Mouse (Mus musculus) fat pad, adult 2 months (tissue): ENCODE measurements around the gene Etv6.

Experiments
- DNase-seq: peaks from one replicate; pipeline ENCODE4 v3.0.0-alpha.2; 2011; ENCODE audit warnings: low read depth, low spot score; ENCODE audit errors: extremely low read depth

Etv6 gene

DNA sequence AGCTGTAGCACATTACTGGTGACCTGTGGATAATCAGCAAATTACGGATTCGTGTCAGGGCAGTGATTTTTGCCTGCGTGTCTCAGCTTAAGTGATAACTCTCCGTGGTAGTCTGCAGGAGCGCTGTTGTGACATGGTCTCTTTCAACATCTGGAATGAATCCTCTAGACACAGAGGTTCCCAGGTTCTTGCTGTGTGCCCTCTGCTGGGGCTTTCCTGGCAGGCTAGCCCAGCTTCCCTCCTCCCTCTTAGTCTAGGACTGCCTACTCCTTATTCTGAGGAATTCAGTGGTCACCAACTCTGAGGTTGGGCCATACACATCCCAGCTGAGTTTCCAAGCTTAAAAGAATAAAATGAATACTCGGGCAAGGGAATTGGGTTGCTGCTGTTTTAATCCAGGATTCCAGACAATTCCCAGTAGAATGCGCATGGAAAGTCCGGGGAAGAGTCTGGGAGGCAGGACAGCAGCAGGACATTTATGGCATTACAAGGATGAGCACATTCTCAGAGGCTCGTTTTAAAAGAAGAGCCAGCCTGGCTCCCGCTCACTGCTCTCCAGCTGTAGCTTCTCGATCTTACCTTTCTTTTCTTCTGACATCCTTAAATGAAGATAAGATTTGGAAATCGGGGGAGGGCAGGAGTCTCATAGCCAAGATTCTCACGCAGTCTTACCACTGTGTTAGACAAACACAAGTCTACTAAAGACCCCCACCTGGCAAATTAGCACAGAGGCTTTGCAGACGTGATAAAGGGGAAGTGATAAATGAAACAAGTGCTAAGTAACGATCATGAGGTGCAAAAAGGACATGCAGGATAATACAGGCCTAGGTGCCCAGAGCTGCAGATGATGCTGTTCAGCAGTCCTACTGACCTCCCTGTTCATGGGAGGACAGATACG lies 105.5 kb downstream of the Etv6 start:
- DNase-seq, result no peak

DNA sequence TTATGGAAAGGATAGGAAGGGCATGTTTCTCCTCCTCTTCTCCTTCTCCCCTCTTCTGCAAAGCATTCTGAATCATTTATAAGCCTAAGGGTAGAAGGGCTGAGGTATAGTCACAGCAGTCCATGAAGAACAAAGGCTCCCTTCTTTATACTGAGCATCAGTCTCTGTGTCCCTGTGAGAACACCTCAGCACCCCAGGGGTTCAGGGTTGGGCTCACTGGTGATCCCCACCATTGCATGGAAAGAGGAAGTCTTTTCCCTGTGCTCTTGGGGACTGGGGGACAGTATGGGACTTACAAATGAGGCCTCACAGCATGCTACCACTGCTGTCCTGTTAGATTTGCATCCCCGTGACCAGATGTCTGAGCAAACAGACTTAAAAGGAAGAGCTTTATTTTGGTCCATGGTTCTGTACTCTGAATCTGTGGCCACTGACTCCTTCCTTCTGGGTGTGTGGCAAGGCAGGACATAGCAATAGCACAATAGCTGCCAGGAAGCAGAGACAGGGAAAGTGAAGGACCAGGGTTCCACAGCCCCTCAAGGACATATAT lies 106.2 kb downstream of the Etv6 start:
- DNase-seq, result no peak

DNA sequence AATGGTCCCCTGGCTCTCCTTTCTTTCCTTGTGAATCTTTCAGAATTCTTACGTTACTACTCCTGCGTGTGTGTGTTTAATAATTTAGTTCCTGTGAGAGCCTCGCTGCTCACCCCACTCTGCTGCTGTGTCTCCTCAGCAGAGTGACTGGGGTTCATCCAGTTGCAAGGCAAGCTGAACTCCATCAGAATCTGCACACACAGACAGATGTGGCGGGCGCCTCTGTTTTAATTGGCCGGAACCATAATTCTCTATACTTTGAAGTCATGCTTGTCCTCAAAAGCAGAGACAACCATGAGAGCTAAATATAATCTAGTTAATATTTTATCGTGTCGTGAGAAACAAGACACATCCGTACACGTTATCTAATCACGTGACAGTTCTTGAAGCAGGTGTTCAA lies 107.2 kb downstream of the Etv6 start:
- DNase-seq, result no peak

DNA sequence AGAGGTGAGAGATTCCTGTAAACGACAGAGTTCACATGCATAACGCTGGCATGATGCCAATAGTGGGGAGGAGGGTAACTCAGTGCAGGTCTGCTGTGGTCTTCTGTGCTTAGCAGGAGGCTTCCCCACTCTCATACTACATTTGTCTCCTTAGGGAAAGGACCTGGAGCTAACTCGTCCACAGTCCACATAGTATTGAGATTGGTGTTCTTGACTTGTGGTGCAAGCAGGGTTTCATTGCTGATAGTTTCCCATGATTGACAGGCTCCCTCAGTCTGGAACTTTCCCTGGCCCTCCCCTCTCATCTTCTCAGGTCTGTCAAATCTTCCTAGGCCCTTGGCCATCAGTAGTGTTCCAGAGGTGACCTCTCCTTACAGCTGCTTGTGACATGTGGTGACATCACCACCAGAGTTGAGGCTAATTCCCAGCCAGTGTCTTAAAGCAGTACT lies 108.2 kb downstream of the Etv6 start:
- DNase-seq, result no peak

DNA sequence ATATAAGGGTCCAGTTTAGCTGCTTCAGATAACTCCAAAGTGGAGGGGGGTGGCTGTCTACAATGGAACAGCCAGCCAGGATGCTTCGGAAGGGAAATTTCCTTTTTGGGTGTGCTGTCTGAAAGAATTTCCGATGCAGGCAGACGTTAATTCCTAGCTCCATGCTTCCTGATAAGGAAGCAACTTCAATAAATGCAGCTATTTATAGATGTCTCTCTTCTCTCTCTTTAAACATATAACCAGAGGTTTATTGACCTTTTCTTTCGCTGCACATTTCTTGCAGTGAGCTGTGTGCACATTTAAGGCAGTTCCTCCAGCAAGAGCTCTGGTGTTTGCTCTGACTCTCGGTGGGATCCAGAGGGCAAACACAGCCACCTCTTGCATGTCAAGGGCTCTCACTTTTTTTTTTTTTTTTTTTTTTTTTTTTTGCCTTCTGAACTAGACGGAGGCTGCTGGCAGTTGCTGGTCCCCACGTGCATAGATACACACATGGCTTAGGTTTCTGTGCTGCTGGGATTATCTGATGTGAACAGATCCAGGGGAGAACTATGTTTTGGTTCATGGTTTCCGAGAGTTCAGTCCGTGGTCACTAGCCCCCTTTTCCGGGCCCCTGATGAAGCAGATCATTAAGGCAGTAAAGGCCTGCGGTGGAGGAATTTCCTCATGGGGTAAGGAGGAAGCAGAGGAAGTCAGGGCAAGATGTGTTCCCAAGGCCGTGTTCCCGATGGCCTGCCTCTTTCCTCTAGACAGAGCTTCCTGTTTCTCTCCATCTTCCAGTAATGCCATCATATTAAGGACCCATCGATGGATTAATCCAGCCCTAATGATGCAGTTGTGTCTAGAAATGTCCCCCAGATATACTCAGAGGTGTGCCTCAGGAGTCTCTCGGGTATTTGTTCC lies 109.0 kb downstream of the Etv6 start:
- no peak for DNase-seq

DNA sequence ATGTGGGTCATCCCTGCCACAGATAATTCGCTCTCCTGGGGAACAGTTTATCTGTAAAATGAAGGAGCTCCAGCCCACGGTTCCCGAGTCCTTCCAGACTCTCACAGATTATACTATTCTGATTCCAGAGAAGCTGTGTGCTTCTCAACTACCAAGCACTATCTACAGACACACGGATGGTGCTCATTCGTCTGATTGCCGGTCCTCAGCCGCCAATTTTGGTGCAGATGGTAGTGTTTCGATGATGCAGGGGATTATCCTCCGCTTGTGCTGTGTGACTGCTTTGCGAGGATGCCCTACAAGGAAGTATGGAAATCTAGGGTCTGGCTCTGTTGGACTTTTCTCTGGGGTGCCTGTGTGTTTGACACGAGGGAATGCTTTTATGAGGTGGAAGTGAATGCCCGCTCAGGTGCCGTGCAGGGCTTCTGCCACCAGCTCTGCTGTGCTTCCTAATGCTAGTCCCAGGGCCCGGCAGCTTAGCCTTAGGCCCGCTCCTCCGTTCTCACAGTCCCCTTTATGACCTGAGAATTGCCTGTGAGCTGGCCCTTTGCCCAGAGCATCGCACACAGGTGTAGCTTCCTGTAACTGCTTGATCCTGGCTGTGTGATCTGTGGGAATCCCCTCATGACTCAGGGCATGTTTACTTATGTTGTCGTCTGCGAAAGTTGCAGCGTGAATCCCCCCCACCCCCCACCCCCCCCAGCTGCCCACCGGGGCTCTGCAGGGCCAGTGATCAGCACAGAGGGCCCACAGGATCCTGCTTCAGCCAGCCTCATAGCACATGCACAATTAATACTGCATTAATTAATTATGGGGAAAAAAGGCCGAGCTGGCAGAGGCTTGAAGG lies 112.3 kb downstream of the Etv6 start:
- no peak for DNase-seq

DNA sequence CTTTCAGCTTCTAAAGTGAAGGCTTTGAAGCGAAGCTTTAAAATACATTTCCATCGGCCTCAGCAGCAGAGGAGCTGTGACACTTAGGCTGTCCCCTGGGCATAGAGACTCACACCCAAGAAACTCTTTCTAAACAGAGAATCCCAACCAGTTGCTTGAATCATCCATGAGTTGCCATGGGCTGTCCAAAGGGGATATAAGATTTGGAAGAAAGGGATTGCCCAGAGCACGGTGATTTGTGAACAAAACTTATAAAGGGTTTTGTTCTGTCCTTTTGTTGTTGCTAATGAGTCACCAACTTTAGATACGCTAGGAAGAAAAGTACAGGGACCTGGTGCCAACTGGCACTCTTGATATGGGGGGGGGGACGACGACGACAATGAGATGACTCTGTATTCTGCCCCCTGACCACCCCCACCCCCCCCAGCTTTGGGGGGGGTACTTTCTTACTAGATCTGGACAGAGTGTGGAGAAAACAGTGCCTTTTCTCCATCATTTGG lies 113.0 kb downstream of the Etv6 start:
- no peak for DNase-seq

DNA sequence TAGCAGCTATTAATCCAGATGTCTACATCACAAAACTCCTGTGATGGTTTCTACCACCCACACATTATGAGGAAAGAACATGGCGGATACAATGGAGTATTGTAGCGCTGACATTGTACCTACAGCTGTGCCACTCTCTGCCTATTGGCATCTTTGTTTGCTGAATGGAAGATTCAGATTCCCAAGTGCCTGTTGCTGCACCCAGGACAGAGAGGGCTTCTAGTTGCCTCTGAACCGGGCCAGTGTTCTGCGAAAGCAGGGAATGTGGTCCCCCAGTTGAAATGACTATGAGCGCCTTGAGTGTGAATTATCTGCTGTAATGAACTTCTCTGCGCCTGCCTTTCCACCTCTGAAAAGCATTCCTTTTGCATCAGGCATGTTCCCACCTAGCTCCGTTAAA lies 114.1 kb downstream of the Etv6 start:
- no peak for DNase-seq

DNA sequence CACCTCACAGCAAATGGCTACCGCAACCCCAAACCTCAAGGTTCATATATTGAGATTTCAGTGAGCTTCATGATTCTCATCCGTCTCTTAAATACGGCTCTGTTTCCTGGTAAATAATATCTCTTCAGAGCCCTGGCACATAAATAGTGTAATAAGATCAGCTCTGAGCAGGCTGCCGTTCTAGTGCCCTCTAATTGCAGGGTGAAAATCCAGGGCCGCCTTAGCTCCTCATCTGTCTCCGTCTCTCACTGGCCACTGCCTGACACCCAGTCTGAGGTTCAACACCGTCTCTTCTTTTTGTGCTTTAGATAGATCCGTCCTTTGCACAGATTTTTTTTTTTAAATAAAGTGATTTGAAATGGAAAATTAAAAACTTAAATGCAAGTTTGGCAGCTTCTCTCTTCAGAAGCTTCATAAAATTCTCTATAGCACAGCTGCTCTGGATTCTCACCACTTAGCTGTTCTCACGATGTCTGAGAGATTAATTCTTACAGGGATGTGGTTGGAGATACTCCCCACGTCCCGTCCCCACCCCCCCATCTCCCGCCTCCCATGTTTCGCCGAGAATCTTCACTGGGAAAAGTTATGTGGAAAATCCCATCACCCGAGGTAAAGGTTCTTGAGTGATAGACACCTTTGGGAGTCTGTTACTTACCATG lies 115.7 kb downstream of the Etv6 start:
- no peak for DNase-seq

DNA sequence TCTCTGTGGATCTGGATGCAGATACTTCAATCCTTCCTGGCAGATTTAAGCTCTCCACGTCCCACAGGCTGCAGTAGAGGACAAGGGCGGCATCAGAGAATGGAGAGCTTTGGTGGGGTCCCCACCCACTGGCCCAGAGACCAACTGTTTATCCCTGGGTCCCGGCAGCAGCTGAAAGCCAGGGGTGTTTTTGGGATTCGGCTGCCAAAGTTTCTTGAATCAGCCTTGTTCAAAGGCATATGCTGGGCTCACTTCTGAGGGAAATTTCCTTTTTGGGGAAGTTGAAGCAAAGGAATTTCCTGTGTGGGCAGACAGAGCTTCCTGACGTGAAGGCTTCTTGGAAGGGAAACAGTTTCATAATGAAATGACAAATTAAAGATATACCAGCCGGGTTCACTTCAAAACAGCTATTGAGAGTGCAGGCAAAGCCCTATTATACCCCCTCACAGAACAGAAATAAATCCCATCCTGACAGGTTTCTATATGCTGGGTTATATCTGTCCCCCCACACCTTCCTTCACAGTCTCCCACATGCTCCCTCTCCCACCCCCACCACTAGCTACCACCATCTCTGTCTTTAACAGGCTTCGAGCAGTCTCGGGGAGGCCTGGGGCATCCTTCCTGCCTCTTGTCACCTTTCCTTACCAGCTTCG lies 116.5 kb downstream of the Etv6 start:
- no peak for DNase-seq

DNA sequence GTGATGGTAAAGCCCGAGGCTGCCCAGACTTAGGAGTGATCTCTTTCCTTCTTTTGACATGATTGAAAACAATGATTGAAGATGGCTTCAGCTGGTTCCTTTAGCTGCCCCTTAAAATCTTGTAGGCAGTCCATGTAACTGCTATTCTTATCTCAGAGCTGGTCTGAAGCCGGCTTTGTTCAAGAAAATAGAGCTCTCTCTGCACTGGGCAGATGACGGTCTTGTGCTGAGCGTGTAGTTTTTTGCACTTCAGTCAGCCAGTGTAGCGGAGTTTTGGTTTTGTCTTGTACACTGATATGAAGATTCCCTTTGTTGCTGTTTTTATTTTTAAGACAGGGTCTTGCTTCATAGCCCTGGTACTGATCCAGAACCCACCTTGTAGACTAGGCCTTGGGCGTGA lies 117.0 kb downstream of the Etv6 start:
- DNase-seq, result no peak

DNA sequence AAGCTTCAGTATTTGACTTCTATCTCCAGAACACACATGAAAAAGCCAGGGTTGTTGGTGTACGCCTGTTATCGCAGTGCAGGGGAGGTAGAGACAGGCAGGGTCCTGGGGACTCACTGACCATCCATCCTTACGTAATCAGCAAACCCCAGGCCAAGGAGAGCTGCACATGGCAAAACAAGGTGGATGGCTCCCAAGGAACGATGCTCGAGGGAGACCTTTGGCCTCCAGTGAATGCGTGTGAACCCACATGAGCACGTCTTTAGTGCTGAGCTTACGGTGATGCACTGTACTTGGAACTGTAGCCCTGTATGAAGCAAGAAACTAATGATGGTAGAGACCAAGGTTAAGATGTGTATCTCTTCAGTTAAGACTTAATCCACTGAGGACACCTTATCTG lies 119.2 kb downstream of the Etv6 start:
- no peak for DNase-seq

DNA sequence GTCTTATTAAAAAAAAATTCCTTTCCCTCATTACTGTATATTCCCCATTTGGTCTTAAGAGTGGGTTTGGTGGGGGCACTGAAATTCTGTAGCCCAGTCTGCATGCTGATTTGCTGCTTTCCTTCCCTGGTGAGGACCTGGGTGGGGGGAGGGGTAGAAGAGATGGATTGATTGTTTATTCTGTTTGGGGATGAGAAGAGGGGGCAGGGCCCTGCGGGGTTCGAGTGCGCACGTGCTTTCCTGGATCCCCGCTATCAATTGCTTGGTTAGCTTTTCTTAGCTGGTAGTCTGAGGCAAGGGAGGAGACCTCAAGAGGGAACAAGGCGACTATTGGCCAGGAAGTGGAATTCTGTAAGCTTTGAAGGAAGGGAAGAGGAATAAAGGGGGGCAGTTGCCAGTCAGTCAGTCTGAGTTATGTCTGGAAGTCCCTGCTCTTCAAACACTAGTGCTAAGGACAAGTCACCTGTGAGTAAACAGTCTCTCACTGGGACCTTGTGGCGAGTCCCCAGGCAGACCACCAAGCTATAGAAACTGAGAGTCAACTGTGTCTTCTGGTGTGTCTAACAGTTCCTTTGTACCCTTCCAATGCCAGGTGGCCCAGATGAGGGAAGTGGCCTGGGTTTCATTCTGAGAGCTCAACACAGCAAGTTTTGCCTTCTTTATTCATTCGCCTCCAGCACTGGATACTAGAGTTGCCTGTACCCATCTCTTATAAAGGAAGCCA lies 120.6 kb downstream of the Etv6 start:
- no peak for DNase-seq

DNA sequence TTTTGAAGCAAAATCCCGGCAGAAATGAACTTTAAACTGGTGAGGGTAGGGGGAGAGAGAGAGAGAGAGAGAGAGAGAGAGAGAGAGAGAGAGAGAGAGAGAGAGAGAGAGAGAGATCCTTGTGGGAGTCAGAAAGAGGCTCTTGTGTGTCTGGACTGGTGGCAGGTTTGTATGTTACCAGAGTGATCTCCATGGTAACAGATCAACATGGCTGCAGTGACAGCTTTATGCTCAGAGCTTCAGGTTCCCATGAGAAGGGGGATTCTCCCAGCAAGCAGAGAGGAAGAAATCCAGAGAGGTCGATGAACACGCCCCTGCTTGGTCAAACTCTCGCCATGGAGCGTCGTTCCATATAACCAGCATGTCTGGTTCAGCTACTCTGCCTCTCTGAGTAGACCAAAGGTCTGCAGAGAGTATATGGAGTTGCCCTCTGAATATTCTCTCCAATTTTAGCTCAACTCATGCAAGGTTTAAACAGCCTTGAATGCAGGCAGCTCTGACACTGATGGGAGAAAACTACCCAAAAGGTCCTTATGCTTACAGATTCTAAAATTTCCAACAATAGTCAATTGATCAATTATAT lies 122.1 kb downstream of the Etv6 start:
- DNase-seq, result no peak

DNA sequence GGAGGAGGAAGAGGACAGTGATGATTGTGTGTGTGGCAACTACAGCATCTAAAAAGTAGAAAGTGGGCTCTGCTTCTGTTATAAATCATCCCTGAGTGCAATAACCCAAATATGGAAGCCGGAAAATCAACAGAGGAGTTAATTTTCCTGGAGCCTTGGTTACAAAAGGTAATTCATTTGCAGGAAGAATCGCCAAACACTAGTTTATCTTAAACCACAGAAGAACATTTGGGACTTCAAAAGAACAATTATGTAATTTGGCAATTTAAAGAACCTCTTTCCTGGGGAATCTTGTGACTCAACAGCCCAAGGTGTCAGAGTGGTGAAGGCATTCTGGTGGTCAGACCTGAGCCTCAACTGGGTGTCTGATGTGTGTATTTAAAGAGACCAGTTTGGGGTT lies 122.7 kb downstream of the Etv6 start:
- no peak for DNase-seq

DNA sequence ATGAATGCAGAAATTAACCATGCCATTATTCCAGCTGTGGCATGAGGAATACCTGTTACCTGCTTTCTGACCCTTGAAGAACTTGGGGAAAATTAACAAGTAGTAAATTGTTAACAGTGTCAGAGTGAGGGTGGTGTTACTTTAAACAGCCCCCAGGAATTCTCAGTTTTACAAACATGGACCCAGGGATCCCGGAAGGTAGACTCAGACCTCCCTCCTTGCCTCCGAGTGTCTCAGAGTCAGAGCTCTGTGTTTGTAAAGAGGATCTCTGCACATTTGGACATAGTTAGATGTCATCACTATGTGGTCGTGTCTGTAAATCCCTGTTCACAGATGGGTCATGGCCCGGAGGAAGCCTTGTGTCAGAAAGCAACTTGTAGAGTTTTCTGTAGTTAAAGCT lies 124.2 kb downstream of the Etv6 start:
- DNase-seq, result no peak

DNA sequence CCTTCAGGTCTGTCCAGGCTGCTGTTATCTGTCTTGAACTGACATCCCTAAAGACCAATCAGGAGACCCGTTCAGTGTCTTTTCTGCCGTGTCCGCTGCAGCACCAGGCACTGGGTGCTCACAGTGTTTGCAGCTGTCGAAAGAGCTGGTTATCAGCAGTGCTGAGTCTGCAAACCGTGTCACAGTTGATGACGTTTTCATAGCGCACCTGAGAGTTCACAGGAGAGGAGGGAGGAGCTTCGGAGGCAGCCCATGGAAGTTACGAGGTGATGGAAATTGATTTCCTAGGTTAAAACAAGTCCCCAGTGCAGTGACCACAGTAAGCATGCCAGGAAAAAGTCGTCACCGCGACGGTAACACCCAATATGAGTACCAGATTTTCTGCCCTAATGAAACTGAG lies 125.5 kb downstream of the Etv6 start:
- DNase-seq, result no peak

DNA sequence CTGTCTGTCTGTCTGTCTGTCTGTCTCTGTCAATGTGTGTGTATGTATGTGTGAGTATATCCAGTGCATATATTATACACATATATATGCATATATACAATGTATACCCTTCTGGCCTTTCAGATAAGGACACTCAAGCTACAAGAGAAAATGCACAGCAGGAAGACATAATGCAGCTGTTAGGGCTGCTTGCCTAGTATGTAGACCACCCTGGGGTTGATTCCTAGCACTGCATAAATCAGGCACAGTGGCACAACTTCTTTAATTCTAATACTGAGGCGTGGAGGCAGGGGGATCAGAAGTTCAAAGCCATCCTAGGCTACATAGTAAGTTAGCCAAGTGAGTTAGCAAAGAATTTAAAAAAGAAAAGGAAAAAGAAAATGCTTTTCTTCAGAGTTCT lies 127.8 kb downstream of the Etv6 start:
- no peak for DNase-seq

DNA sequence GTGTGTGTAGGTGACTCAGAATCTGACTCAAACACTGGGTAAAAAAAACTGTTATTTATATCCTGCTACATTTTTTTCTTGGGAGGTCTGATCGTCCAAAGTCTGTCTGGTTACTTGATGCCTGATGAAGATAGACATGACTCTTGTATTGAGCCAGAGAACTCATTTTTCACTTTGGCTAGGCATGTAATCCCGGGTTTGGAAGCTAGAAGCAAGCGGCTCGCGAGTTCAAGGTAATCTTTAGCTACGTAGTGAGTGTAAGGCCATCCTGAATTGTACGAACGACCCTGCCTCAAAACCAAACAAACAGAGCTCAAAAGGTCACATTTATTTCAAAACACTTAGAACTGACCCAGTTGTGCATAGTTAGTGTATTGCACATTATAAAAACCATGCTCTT lies 128.9 kb downstream of the Etv6 start:
- no peak for DNase-seq
